Mouse (Mus musculus) cerebellum, adult (tissue): ENCODE measurements around the gene Stam.
A peak's percentile ranks its signal among the peaks of the same experiment; 100 is the strongest.

Source experiments
- ATAC-seq: cut with Nextera tagmentation; 2 replicates; pipeline ENCODE4 v1.9.2; 2017; ENCODE audit warnings: mild to moderate bottlenecking, moderate library complexity, mixed read lengths; ENCODE audit not compliant: insufficient number of reproducible peaks, low FRiP score, low TSS enrichment

Gene Stam

DNA sequence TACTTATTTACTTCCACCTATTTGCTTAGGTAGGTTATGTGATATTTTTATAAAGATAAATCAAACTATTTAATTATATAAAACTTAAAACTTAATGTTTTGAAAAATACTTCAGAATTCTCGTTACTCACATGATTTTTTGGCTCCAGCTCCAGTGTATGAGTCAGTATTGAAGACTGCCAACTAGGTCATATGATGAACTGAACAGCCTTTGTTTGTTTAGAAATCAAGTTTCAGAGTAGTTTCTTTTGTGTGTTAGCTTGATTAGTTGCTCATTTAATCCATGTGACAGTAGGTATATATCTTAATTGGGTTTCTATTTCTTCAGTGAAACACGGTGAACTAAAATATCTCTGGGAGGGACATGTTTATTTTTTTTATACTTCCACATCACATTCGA lies 33.8 kb downstream of the Stam start:
- no peak for ATAC-seq

DNA sequence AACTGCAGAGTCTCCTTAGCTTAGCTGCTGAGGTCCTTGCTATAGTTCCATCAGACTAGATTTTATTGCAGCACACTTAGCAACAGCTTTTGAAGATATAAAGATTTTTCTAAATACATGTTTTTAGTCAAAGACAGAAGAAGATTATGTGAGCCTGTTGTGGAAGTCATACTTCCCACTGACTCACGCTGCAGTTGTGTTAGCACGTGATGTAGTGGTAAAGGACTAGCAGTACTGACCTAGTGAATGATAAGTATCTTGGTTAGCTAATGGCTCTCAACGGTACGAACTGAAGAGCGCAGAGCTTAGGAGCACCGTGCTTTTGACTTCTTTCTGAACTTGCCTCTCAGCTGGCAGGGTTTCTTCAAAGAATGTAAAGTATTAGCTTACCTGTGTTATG lies 52.5 kb downstream of the Stam start:
- no peak for ATAC-seq

DNA sequence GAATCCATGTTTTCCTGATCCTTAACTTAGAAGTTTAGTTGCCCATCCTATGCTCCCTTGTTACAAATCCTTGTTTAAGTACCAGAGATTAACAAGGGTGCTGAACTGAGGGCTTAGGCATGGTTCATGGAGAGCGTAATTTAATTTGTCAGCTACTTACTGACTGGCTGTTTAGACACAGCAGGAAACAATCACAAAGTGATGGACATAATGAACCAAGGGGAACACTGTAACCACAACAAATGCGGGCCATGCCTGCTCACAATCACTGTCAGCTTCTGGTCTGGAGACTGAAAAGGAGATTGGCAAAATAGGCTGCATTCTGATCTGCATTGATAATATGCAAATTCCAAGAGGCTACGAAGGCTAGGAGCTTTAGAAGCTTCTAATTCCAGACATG lies 53.7 kb downstream of the Stam start:
- no peak for ATAC-seq

GRCm38 (mm10) chr2:14130641-14131339 lies 56.9 kb downstream of the Stam start:
- ATAC-seq, result no peak

GRCm38 (mm10) chr2:14132468-14133326 lies 58.8 kb downstream of the Stam start:
- ATAC-seq, result no peak

DNA sequence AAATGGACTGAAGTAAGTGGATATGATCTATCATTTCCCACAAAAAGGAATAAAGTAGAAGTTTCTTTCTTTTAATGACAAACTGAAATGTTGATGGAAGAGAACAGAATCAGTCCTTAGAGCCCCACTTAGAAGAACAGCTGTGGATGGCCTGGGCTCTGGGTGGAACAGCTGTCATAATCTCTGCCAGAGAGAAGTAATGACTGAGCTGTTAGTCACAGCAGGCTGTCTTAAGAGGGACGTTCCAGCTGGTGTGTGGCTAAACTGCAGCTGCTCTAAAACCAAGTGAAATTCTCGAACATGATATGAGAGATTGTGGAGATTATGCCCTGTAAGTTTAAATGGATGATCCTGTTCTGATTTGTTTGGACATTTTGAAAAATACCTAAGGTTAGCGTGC lies 63.0 kb downstream of the Stam start:
- no peak for ATAC-seq

- ATAC-seq, result 0 out of 2 replicates have a peak, but pooled peaks have one; percentile 40
Observed at GRCm38 (mm10) chr2:14139590-14139989, 65.7 kb downstream of the Stam start.

- ATAC-seq, result no peak
Observed at GRCm38 (mm10) chr2:14140044-14140443, 66.1 kb downstream of the Stam start.

GRCm38 (mm10) chr2:14145311-14145710 lies 71.4 kb downstream of the Stam start:
- ATAC-seq, result no peak

GRCm38 (mm10) chr2:14146913-14147312 lies 73.0 kb downstream of the Stam start:
- ATAC-seq, result no peak

DNA sequence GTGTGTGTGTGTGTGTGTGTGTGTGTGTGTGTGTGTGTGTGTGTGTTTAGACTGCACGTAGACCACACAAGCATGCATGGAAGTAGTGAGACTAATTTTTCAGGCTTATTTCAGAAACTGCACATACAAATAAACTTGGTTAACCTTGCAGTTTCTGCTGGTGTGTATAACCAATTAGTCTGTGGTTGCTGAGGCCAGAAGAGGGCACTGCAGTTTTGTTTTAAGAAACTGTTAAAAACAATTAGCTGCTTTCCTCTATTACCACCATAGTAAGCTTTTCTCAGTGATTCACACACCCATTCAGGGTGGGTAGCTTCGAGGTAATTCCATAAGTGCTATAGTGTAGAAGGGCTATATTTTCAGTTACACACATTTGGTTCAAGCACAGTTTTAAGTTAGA lies 76.9 kb downstream of the Stam start:
- no peak for ATAC-seq

GRCm38 (mm10) chr2:14151854-14152253 lies 78.0 kb downstream of the Stam start:
- peak; percentile 91 for ATAC-seq

GRCm38 (mm10) chr2:14159047-14159446 lies 85.1 kb downstream of the Stam start:
- no peak for ATAC-seq

GRCm38 (mm10) chr2:14159756-14160155 lies 85.9 kb downstream of the Stam start:
- ATAC-seq, result no peak

GRCm38 (mm10) chr2:14164459-14165030 lies 90.6 kb downstream of the Stam start:
- ATAC-seq, result peak; percentile 36; the same call in 1 of the 2 replicates

DNA sequence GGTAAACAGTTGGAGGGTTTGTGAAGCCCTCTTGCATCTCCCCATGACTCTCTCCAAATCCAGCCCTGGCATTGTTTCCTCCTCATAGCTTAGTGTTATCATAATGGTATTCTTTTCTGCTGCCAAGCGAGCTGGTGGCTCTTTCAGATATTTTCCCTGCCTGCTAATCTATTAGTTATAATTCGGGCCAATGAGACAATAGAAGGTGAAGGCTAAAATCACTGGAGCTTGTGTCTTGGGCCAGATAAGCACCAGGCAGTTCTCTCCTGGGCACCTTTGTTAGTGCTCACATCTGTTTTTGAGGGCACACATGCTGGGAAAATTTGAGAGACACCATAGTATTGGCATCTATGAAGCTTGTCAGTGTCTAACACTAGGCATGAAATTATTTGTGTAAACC lies 91.2 kb downstream of the Stam start:
- ATAC-seq, result peak; percentile 21; the same call in 1 of the 2 replicates

DNA sequence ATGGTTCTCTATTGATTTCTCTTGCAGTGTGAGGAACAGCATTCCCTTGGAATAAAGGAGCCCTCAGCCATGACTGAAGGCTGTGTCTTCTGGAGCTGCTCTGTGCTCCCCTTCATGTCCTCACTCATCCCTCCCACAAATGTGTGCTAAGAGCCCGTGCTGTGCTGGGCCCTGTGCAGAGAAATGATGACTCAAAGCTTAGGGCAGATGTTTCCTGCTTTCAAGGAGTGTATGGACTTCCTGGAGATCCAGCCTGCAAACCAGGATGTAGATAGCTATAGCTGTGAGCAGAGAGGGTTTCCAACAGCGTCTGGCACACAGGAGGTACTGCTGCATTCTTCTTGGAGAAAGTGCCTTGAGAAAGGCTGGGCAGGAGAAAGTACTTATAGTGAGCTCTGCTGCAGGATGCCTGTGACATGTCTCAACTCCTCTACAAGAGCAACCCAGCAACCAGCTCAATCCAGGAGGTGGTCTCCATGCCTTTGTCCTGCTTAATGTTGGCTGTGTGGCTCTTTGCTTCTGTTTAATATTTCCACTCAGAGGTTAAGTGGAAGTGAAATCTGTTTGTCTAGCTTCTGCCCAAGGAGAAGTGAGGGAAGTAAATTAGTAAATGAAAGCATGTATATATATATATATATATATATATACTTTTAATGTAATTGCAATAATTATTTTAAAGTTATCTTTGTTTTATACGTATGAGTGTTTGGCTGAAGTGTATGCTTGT lies 91.9 kb downstream of the Stam start:
- no peak for ATAC-seq

- no peak for ATAC-seq
Observed at GRCm38 (mm10) chr2:14167721-14168120, 93.8 kb downstream of the Stam start.

DNA sequence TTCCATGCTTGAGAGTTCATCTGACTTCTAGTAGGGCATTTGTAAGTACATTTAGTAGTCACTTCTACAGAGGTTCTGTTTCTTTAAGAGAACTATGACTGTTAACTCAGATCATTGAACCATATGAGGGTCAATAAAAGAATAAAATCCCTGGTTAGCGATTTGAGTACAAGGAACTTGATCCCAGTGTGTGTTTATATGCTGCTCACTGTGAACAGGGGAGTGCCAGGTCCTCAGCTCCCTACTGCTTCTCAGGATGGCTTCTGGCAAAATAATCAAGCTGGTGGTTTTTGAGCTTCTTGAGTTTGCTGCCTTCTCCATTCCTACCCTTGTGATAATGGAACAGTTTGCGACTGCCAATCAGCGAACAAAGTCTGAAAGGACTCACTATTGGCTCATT lies 100.4 kb downstream of the Stam start, which contains the start of gene Tmem236:
Gene Tmem236, plus strand, starts transcription at position 190 of the 400 bp plus-strand sequence.
- no peak for ATAC-seq

DNA sequence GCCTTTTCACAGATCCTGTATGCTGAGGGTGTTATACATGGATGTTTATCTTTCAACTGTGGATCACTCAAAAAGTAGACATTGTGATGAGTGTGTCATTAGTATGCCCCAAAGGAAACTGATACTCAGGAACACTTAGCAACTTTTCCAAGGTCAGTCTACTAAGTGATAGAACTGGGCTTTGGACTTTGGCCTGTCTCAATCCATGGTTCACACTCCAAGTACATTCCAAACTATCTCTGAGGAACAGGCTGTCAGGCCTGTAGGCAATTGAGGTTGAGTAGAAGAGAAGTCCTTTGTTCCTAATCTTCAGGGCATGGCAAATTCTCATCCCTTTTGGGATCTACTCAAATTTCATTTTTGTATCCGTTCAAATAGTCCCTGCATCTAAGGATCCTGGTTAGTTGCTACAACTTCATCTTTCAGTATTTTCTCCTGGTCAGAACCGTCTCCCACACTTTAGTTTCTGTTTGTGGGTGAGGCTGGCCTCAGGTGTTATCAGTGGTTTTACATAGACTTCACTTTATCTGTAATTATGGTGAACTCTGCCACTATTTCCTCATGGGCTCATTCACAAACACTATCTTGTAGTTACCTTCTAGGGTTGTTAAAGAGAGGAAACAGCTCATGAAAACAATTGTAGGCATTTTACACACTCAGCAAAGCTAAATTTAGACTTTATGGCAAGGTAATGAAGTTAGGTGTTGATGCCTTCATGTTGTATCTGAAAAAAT lies 102.7 kb downstream of the Stam start:
- no peak for ATAC-seq
